Mouse (Mus musculus) spleen, adult 18-20 months (tissue): ENCODE data around the gene Abraxas2.
A peak's percentile ranks its signal among the peaks of the same experiment; 100 is the strongest.

Experiments
- DNase-seq, 2 experiments: peaks; one replicate each; pipeline ENCODE4 v3.0.0; 2022; ENCODE audit warnings: mixed read lengths in 2 of 2

Gene Abraxas2

GRCm38 (mm10) chr7:132900826-132901531 is 42.0 kb downstream of the Abraxas2 start:
- DNase-seq: no peak

GRCm38 (mm10) chr7:132903796-132904195 is 44.8 kb downstream of the Abraxas2 start:
- no peak for DNase-seq

- DNase-seq: no peak
These were observed 62.9 kb downstream of the Abraxas2 start for GRCm38 (mm10) chr7:132921971-132922370.

- DNase-seq: no peak
These were observed 66.2 kb downstream of the Abraxas2 start for GRCm38 (mm10) chr7:132925227-132925626.

DNA sequence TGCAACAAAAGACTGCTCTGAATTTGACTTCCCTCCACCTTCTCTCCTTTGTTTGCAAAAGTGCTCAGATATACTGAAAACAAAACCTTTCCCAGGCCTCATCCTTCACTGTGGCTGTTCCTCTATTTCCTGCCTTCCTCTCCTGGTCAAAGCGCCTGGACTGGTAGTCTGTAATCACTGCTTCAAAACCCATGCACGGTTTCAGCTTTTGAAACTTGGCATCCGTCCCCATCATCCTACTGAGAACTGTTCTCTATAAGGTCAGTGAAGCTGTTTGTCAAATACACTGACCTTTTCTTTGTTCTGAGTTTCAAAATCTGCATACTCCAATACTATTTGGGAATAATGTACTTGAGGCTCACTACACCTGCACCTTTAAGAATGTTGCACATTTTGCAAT is 68.2 kb downstream of the Abraxas2 start:
- DNase-seq: no peak

- no peak for DNase-seq
These were observed 71.0 kb downstream of the Abraxas2 start for GRCm38 (mm10) chr7:132930055-132930454.

DNA sequence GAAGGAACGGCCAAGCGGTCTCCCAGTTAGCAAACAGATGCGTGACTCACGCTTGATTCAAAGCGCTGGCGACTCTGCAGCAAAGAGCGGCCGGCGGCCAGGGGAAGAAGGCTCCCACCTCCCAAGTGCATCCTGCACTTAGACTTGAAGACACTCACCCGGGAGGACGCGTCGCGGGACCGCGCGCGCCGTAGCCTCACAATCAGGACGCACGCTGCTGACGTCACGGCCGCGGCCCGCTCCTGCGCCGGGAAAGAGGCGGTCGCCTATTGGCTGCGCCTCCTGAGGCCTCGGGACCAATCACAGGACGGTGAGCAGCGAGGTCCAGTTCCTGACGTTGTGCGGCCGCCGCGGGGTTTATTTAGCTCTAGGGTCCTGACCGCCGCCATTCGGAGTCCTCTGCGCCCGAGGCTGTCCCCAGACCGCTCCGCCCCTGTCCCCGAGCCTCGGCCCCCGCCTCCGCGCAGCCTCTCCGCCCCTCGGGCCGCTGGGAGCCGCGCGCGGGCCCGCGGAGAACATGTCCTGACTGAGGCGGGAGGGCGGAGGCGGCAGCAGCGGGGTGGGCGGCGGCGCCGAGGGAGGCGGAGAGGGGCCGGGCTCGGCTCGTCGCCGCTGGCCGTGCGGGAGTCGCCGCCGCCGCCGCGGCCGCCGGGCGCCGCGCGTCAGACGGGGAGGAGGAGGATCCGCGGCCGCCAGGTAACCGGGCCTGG is 72.0 kb downstream of the Abraxas2 start, which contains the start of gene Zranb1:
Gene Zranb1, plus strand, starts transcription at position 293 of the 710 bp plus-strand sequence.
- DNase-seq: peak; percentile 96

GRCm38 (mm10) chr7:132931560-132932351 is 72.7 kb downstream of the Abraxas2 start:
- DNase-seq: peak in 1 of 2 experiments; percentile 27

DNA sequence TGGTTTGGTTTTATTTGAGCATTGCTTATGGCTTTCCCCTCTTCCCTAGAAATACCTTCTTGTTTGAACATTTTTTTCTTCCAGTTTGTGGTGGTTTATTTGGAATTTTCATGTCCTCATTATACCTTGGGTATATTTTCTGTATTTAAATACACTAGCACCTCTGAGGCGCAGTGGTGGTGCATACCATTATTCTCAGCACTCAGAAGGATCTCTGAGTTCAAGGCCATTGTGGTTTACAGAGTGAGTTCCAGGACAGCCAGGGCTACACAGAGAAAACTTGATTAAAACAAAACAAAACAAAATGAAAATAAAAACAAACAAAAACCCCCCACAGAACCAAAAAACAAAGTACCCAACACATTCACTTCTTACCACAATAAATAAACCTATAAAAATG is 74.3 kb downstream of the Abraxas2 start:
- no peak for DNase-seq
